Mouse (Mus musculus) midbrain, embryonic 16.5 days (tissue): ENCODE data around the gene Cxcr3. TPM values are rescaled to one million over a fixed set of nuclear protein-coding genes. Genes with fewer than 3 reads are reported as not detected.

Source experiments
- ATAC-seq: fragments of 200-750 bp; cut with Nextera tagmentation; 2 replicates; pipeline ENCODE4 v1.8.0; 2017; ENCODE audit warnings: moderate TSS enrichment
- H3K27ac ChIP-seq: fragments of 300-500 bp; sonication (generic); 2 replicates; pipeline ENCODE4 v1.5.1; 2014; ENCODE audit warnings: mild to moderate bottlenecking, low read length, mixed read lengths
- H3K27me3 ChIP-seq: fragments of 300-500 bp; sonication (generic); 2 replicates; pipeline ENCODE4 v1.6.1; 2014; ENCODE audit warnings: low read depth, low read length, mixed read lengths; ENCODE audit not compliant: control insufficient read depth, insufficient read depth
- H3K36me3 ChIP-seq: fragments of 300-500 bp; sonication (generic); 2 replicates; pipeline ENCODE4 v1.6.1; 2014; ENCODE audit warnings: mild to moderate bottlenecking, low read length, moderate library complexity, mixed read lengths; ENCODE audit not compliant: control insufficient read depth, insufficient read depth
- H3K4me1 ChIP-seq: fragments of 300-500 bp; sonication (generic); 2 replicates; pipeline ENCODE4 v1.6.1; 2014; ENCODE audit warnings: mild to moderate bottlenecking, low read length, mixed read lengths; ENCODE audit not compliant: control insufficient read depth, insufficient read depth
- H3K4me2 ChIP-seq: fragments of 300-500 bp; sonication (generic); 2 replicates; pipeline ENCODE4 v1.6.1; 2014; ENCODE audit warnings: mild to moderate bottlenecking, low read length, mixed read lengths
- H3K4me3 ChIP-seq: fragments of 300-500 bp; sonication (generic); 2 replicates; pipeline ENCODE4 v1.5.1; 2014; ENCODE audit warnings: low read depth, mild to moderate bottlenecking, low read length, moderate library complexity, mixed read lengths
- H3K9ac ChIP-seq: fragments of 300-500 bp; sonication (generic); 2 replicates; pipeline ENCODE4 v1.6.1; 2014; ENCODE audit warnings: low read depth, low read length, mixed read lengths
- H3K9me3 ChIP-seq: fragments of 300-500 bp; sonication (generic); replicated peaks from 2 replicates; pipeline ENCODE4 v1.6.1; 2014; ENCODE audit warnings: mild to moderate bottlenecking, low read length, mixed read lengths; ENCODE audit not compliant: control insufficient read depth, poor library complexity, severe bottlenecking
- WGBS: fragments of 180-500 bp; shearing (Covaris S2); extraction: QIAGEN DNeasy Blood & Tissue Kit; methylation state at CpG from one replicate; pipeline ENCODE4 v1.1.7; 2014; 5-methylcytosine and 5-hydroxymethylcytosine counted together
- polyA plus RNA-seq: library from polyadenylated mRNA; unstranded; fragments of >200 nt; fragmentation: Nextera tagmentation; extraction: Ambion mirVana; gene quantifications from 2 replicates; pipeline ENCODE4 v1.2.1, GENCODE M21; 2015

Gene Cxcr3
- polyA plus RNA-seq, 1 experiment from 2014 or later, result 0.14 TPM

GRCm38 (mm10) chrX:101698232-101698631 is 35.8 kb downstream of the Cxcr3 start:
- H3K4me2 ChIP-seq, result no peak overlapping the region
- ATAC-seq, result no peak
- no peak overlapping the region for H3K27ac ChIP-seq
- H3K27me3 ChIP-seq, result no peaks in the 10 kb centered on the region
- H3K36me3 ChIP-seq, result no peaks in the 10 kb centered on the region
- H3K9me3 ChIP-seq, result peaks cover 19% of the 10 kb centered on the region; the same call in 1 of the 2 replicates
- no peak overlapping the region for H3K4me3 ChIP-seq
- H3K4me1 ChIP-seq, result no peaks in the 10 kb centered on the region
- no peak overlapping the region for H3K9ac ChIP-seq
- WGBS, result 69% methylated on average over 23 of the region's 23 CpGs

- no peaks in the 10 kb centered on the region for H3K27me3 ChIP-seq
- peaks cover 19% of the 10 kb centered on the region; the same call in 1 of the 2 replicates for H3K9me3 ChIP-seq
- H3K4me3 ChIP-seq, result no peak overlapping the region
- H3K4me1 ChIP-seq, result no peaks in the 10 kb centered on the region
- no peak overlapping the region for H3K9ac ChIP-seq
- no peaks in the 10 kb centered on the region for H3K36me3 ChIP-seq
- H3K4me2 ChIP-seq, result no peak overlapping the region
- no peak for ATAC-seq
- 79% methylated on average over 23 of the region's 54 CpGs for WGBS
- no peak overlapping the region for H3K27ac ChIP-seq
Observed at GRCm38 (mm10) chrX:101697537-101697936, 36.5 kb downstream of the Cxcr3 start.

- H3K27me3 ChIP-seq, result no peaks in the 10 kb centered on the region
- ATAC-seq, result no peak
- peaks cover 19% of the 10 kb centered on the region; the same call in 1 of the 2 replicates for H3K9me3 ChIP-seq
- H3K9ac ChIP-seq, result no peak overlapping the region
- H3K4me1 ChIP-seq, result no peaks in the 10 kb centered on the region
- H3K27ac ChIP-seq, result no peak overlapping the region
- no peaks in the 10 kb centered on the region for H3K36me3 ChIP-seq
- WGBS, result 91% methylated on average over 27 of the region's 27 CpGs
- H3K4me3 ChIP-seq, result no peak overlapping the region
- no peak overlapping the region for H3K4me2 ChIP-seq
Observed at GRCm38 (mm10) chrX:101695686-101696085, 38.4 kb downstream of the Cxcr3 start.

Other genes starting within 250 kb of the Cxcr3 start
- 16.0 and 17.1 TPM in 2 replicates for gene Taf1, start 201.5 kb downstream of the Cxcr3 start, polyA plus RNA-seq
- 205 and 217 TPM in 2 replicates for gene Ogt, start 94.2 kb downstream of the Cxcr3 start, polyA plus RNA-seq
- gene Gm4779, start 60.2 kb upstream of the Cxcr3 start, polyA plus RNA-seq, result 0.24 TPM in 1 of 2 replicates, not detected in the other
- gene 8030474K03Rik, start 60.4 kb upstream of the Cxcr3 start, polyA plus RNA-seq, result 0.14 TPM in 1 of 2 replicates, not detected in the other
- 6.0 and 8.3 TPM in 2 replicates for gene Nhsl2, start 115.1 kb upstream of the Cxcr3 start, polyA plus RNA-seq